Mouse (Mus musculus) E14TG2a.4 (cell line): Measurements from ENCODE around the gene Prop1.

Experiments used
- H3K27me3 ChIP-seq: 2 replicates; pipeline ENCODE4 v1.6.1; 2014; ENCODE audit warnings: low read length, control low read depth; ENCODE audit not compliant: insufficient read depth
- H3K36me3 ChIP-seq: 2 replicates; pipeline ENCODE4 v1.6.1; 2014; ENCODE audit warnings: low read length, control low read depth; ENCODE audit not compliant: insufficient read depth
- H3K4me1 ChIP-seq: replicated peaks from 2 replicates; pipeline ENCODE4 v1.6.1; 2014; ENCODE audit warnings: low read depth, low read length, control low read depth
- H3K4me3 ChIP-seq: replicated peaks from 2 replicates; pipeline ENCODE4 v1.5.1; 2014; ENCODE audit warnings: mild to moderate bottlenecking, low read length
- H3K9me3 ChIP-seq: 2 replicates; pipeline ENCODE4 v1.6.1; 2014; ENCODE audit warnings: low read length, control low read depth
- CTCF ChIP-seq: conservative IDR thresholded peaks from 2 replicates; pipeline ENCODE4 v1.5.1; 2014; ENCODE audit warnings: low read length
- NANOG ChIP-seq: IDR thresholded peaks from 2 replicates; pipeline ENCODE4 v1.6.1; 2014; ENCODE audit warnings: borderline replicate concordance, low read length, mixed read lengths
- POU5F1 ChIP-seq: IDR thresholded peaks from 2 replicates; pipeline ENCODE4 v1.6.1; 2014; ENCODE audit warnings: low read length, borderline replicate concordance

Prop1 gene

DNA sequence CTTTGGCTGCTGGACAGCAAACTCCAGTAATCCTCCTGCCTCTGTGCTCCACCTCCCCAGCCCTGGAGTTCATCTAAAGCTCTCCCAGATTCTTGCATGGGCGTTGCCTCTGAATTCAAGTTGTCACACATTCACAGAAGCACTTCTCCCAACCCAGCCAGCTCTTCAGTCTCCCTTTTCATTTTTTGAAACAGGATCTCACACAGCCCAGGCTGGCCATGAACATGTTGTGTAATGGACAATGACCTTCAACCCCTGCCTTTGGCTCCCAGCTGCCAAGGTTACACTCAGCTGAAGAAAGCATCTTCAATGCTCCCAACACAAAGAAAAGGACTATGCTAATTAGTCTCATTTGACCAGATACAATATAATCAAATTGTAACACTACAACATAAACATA is 40.3 kb downstream of the Prop1 start:
- no peak for TF ChIP-seq POU5F1
- TF ChIP-seq CTCF = no peak
- no peak for TF ChIP-seq NANOG
- Histone ChIP-seq H3K4me1 (peaks cover 42% of the 10 kb centered on the region), H3K9me3 (no peaks in the 10 kb centered on the region), H3K27me3 (no peaks in the 10 kb centered on the region), H3K4me3 (no peak overlapping the region), H3K36me3 (peaks cover 39% of the 10 kb centered on the region)

DNA sequence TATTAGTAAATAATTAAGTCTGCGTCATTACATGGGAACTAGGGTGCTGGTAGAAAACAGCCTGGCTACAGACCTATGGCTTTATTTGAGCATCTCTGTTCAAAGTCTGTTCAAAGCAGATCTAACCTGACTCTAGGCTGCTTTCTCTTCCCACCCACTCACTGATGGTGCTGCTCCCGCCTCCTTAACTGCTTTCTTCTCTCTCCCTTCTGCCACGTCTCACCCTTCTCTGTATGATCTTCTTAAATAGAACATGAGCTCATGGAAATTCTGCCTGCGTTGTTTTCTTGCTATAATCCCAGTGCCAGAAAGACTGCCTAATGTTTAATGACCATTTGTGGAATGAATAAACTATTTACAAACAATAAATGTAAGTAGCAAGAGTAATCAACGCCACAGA is 45.4 kb downstream of the Prop1 start:
- no peaks in the 10 kb centered on the region for H3K27me3 ChIP-seq
- no peaks in the 10 kb centered on the region for H3K9me3 ChIP-seq
- peaks cover 5% of the 10 kb centered on the region for H3K4me1 ChIP-seq
- TF ChIP-seq NANOG (no peak), CTCF (no peak), POU5F1 (no peak)
- H3K36me3 ChIP-seq = peaks cover 79% of the 10 kb centered on the region
- no peak overlapping the region for H3K4me3 ChIP-seq
